Mouse (Mus musculus) forebrain, embryonic 13.5 days (tissue): ENCODE data around the gene Ccdc183. TPM values are rescaled to one million over a fixed set of nuclear protein-coding genes. Genes with fewer than 3 reads are reported as not detected.

Source experiments
- ATAC-seq: fragments of 200-750 bp; cut with Nextera tagmentation; 2 replicates; pipeline ENCODE4 v1.8.0; 2017
- H3K27ac ChIP-seq: fragments of 300-500 bp; sonication (generic); 2 replicates; pipeline ENCODE4 v1.5.1; 2015; ENCODE audit warnings: inconsistent platforms, mild to moderate bottlenecking, moderate library complexity
- H3K27me3 ChIP-seq: fragments of 300-500 bp; sonication (generic); 2 replicates; pipeline ENCODE4 v1.6.1; 2015; ENCODE audit warnings: mild to moderate bottlenecking, inconsistent platforms
- H3K36me3 ChIP-seq: fragments of 300-500 bp; sonication (generic); 2 replicates; pipeline ENCODE4 v1.6.1; 2015; ENCODE audit warnings: mild to moderate bottlenecking, inconsistent platforms; ENCODE audit not compliant: poor library complexity, severe bottlenecking
- H3K4me1 ChIP-seq: fragments of 300-500 bp; sonication (generic); 2 replicates; pipeline ENCODE4 v1.6.1; 2015; ENCODE audit warnings: inconsistent platforms
- H3K4me2 ChIP-seq: fragments of 300-500 bp; sonication (generic); 2 replicates; pipeline ENCODE4 v1.6.1; 2015; ENCODE audit warnings: inconsistent platforms, mild to moderate bottlenecking, moderate library complexity
- H3K4me3 ChIP-seq: fragments of 300-500 bp; sonication (generic); 2 replicates; pipeline ENCODE4 v1.5.1; 2015; ENCODE audit warnings: mild to moderate bottlenecking, inconsistent platforms
- H3K9ac ChIP-seq: fragments of 300-500 bp; sonication (generic); 2 replicates; pipeline ENCODE4 v1.6.1; 2015; ENCODE audit warnings: mild to moderate bottlenecking, inconsistent platforms
- H3K9me3 ChIP-seq: fragments of 300-500 bp; sonication (generic); replicated peaks from 2 replicates; pipeline ENCODE4 v1.6.1; 2016; ENCODE audit warnings: inconsistent platforms
- WGBS: fragments of 180-500 bp; shearing (Covaris S2); methylation state at CpG from one replicate; pipeline ENCODE4 v1.1.7; 2015; 5-methylcytosine and 5-hydroxymethylcytosine counted together
- polyA plus RNA-seq: library from polyadenylated mRNA; unstranded; fragments of >200 nt; fragmentation: Nextera tagmentation; extraction: Ambion mirVana; gene quantifications from 2 replicates; pipeline ENCODE4 v1.2.1, GENCODE M21; 2015

The Ccdc183 gene
- polyA plus RNA-seq, 1 experiment from 2014 or later = 0.32 TPM

- H3K4me1 ChIP-seq = peaks cover 57% of the 10 kb centered on the region
These were observed 42.7 kb downstream of the Ccdc183 start, which contains the start of the genes Mamdc4 and Phpt1 for GRCm38 (mm10) chr2:25574579-25575431. TSS of gene Mamdc4 (minus strand) at chr2:25574845. TSS of gene Phpt1 (minus strand) at chr2:25575224.

GRCm38 (mm10) chr2:25574136-25574535 lies 43.3 kb downstream of the Ccdc183 start:
- peaks cover 51% of the 10 kb centered on the region for H3K4me1 ChIP-seq

More at GRCm38 (mm10) chr2:25574579-25575431, 42.7 kb downstream of the Ccdc183 start, which contains the start of the genes Mamdc4 and Phpt1:
- peaks cover 43% of the 10 kb centered on the region for H3K27me3 ChIP-seq
- peak; percentile 99 for ATAC-seq
- H3K4me3 ChIP-seq = peak within 1 kb of the TSS; percentile 54
- peak within 1 kb of the TSS; percentile 77 for H3K9ac ChIP-seq
- no peaks in the 10 kb centered on the region for H3K9me3 ChIP-seq
- H3K27ac ChIP-seq = peak within 1 kb of the TSS; percentile 76
- peaks cover 22% of the 10 kb centered on the region for H3K36me3 ChIP-seq
- peak within 1 kb of the TSS; percentile 92 for H3K4me2 ChIP-seq
- WGBS = under 1% methylated on average over 44 of the region's 45 CpGs

GRCm38 (mm10) chr2:25573068-25573467 lies 44.4 kb downstream of the Ccdc183 start:
- H3K9ac ChIP-seq = peak overlapping the region; percentile 77; the same call in 1 of the 2 replicates
- no peak for ATAC-seq

More at GRCm38 (mm10) chr2:25574136-25574535, 43.3 kb downstream of the Ccdc183 start:
- ATAC-seq = peak; percentile 0; the same call in 1 of the 2 replicates
- Histone ChIP-seq H3K9me3 (no peaks in the 10 kb centered on the region), H3K4me2 (peak overlapping the region; percentile 92), H3K27ac (no peak overlapping the region), H3K36me3 (peaks cover 29% of the 10 kb centered on the region), H3K9ac (peak overlapping the region; percentile 77), H3K27me3 (peaks cover 36% of the 10 kb centered on the region), H3K4me3 (peak overlapping the region; percentile 54)
- WGBS = 13% methylated on average over 11 of the region's 11 CpGs

GRCm38 (mm10) chr2:25571221-25571620 lies 46.3 kb downstream of the Ccdc183 start:
- Histone ChIP-seq H3K27ac (no peak overlapping the region), H3K4me1 (peaks cover 28% of the 10 kb centered on the region), H3K4me2 (no peak overlapping the region), H3K4me3 (no peak overlapping the region), H3K36me3 (peaks cover 57% of the 10 kb centered on the region), H3K9ac (no peak overlapping the region), H3K9me3 (no peaks in the 10 kb centered on the region), H3K27me3 (peaks cover 7% of the 10 kb centered on the region)
- WGBS = 95% methylated on average over 4 of the region's 4 CpGs
- ATAC-seq = no peak

More at GRCm38 (mm10) chr2:25573068-25573467, 44.4 kb downstream of the Ccdc183 start:
- Histone ChIP-seq H3K4me2 (peak overlapping the region; percentile 92; the same call in 1 of the 2 replicates), H3K36me3 (peaks cover 40% of the 10 kb centered on the region), H3K27ac (no peak overlapping the region), H3K9me3 (no peaks in the 10 kb centered on the region), H3K4me1 (peaks cover 41% of the 10 kb centered on the region), H3K27me3 (peaks cover 26% of the 10 kb centered on the region), H3K4me3 (peak overlapping the region; percentile 54; the same call in 1 of the 2 replicates)
- 95% methylated on average over 2 of the region's 2 CpGs for WGBS

- no peaks in the 10 kb centered on the region for H3K27me3 ChIP-seq
- no peak overlapping the region for H3K4me3 ChIP-seq
- peaks cover 19% of the 10 kb centered on the region for H3K4me1 ChIP-seq
- H3K9ac ChIP-seq = no peak overlapping the region
- H3K4me2 ChIP-seq = no peak overlapping the region
- H3K27ac ChIP-seq = no peak overlapping the region
- peaks cover 76% of the 10 kb centered on the region for H3K36me3 ChIP-seq
- H3K9me3 ChIP-seq = no peaks in the 10 kb centered on the region
- no peak for ATAC-seq
- 91% methylated on average over 3 of the region's 3 CpGs for WGBS
These were observed 48.2 kb downstream of the Ccdc183 start for GRCm38 (mm10) chr2:25569323-25569722.

GRCm38 (mm10) chr2:25568473-25569019 lies 48.9 kb downstream of the Ccdc183 start:
- Histone ChIP-seq H3K9me3 (no peaks in the 10 kb centered on the region), H3K4me1 (peaks cover 12% of the 10 kb centered on the region), H3K36me3 (peaks cover 84% of the 10 kb centered on the region), H3K9ac (no peak overlapping the region), H3K27ac (no peak overlapping the region), H3K4me3 (no peak overlapping the region), H3K27me3 (no peaks in the 10 kb centered on the region), H3K4me2 (no peak overlapping the region)
- no peak for ATAC-seq
- WGBS = 84% methylated on average over 6 of the region's 6 CpGs

- Histone ChIP-seq H3K4me2 (no peak overlapping the region), H3K27ac (no peak overlapping the region), H3K27me3 (no peaks in the 10 kb centered on the region), H3K9me3 (no peaks in the 10 kb centered on the region), H3K4me1 (no peaks in the 10 kb centered on the region), H3K9ac (no peak overlapping the region), H3K4me3 (no peak overlapping the region), H3K36me3 (peaks cover 98% of the 10 kb centered on the region)
- no peak for ATAC-seq
- 88% methylated on average over 6 of the region's 6 CpGs for WGBS
These were observed 50.9 kb downstream of the Ccdc183 start for GRCm38 (mm10) chr2:25566558-25566957.

- Histone ChIP-seq H3K36me3 (peaks cover 98% of the 10 kb centered on the region), H3K9me3 (no peaks in the 10 kb centered on the region), H3K4me1 (no peaks in the 10 kb centered on the region), H3K27me3 (no peaks in the 10 kb centered on the region), H3K9ac (no peak overlapping the region), H3K27ac (no peak overlapping the region), H3K4me2 (no peak overlapping the region), H3K4me3 (no peak overlapping the region)
- WGBS = 83% methylated on average over 8 of the region's 8 CpGs
- peak; percentile 22; the same call in 1 of the 2 replicates for ATAC-seq
These were observed 51.7 kb downstream of the Ccdc183 start for GRCm38 (mm10) chr2:25565741-25566140.

- H3K4me3 ChIP-seq = no peak overlapping the region
- ATAC-seq = no peak
- H3K4me1 ChIP-seq = peaks cover 16% of the 10 kb centered on the region
- no peaks in the 10 kb centered on the region for H3K9me3 ChIP-seq
- H3K27ac ChIP-seq = no peak overlapping the region
- H3K9ac ChIP-seq = no peak overlapping the region
- 90% methylated on average over 9 of the region's 9 CpGs for WGBS
- no peaks in the 10 kb centered on the region for H3K27me3 ChIP-seq
- H3K4me2 ChIP-seq = no peak overlapping the region
- peaks cover 70% of the 10 kb centered on the region for H3K36me3 ChIP-seq
These were observed 55.5 kb downstream of the Ccdc183 start for GRCm38 (mm10) chr2:25561946-25562345.

GRCm38 (mm10) chr2:25560551-25560950 lies 56.9 kb downstream of the Ccdc183 start:
- no peaks in the 10 kb centered on the region for H3K9me3 ChIP-seq
- no peak overlapping the region for H3K27ac ChIP-seq
- H3K4me1 ChIP-seq = peaks cover 21% of the 10 kb centered on the region
- WGBS = 92% methylated on average over 8 of the region's 8 CpGs
- no peak overlapping the region for H3K9ac ChIP-seq
- no peak overlapping the region for H3K4me3 ChIP-seq
- H3K4me2 ChIP-seq = no peak overlapping the region
- ATAC-seq = no peak
- H3K36me3 ChIP-seq = peaks cover 56% of the 10 kb centered on the region
- no peaks in the 10 kb centered on the region for H3K27me3 ChIP-seq

- WGBS = 66% methylated on average over 6 of the region's 6 CpGs
- no peak for ATAC-seq
- H3K9me3 ChIP-seq = no peaks in the 10 kb centered on the region
- peak overlapping the region; percentile 97 for H3K9ac ChIP-seq
- H3K4me3 ChIP-seq = peak overlapping the region; percentile 98
- H3K27ac ChIP-seq = no peak overlapping the region
- H3K4me1 ChIP-seq = peaks cover 21% of the 10 kb centered on the region
- H3K4me2 ChIP-seq = peak overlapping the region; percentile 99
- no peaks in the 10 kb centered on the region for H3K27me3 ChIP-seq
- H3K36me3 ChIP-seq = peaks cover 38% of the 10 kb centered on the region
These were observed 58.7 kb downstream of the Ccdc183 start for GRCm38 (mm10) chr2:25558774-25559173.
